Mouse (Mus musculus): ENCODE measurements around the gene Kdm1a. TPM values are rescaled to one million over a fixed set of nuclear protein-coding genes. Genes with fewer than 3 reads are reported as not detected.

The Kdm1a gene
- polyA plus RNA-seq, 1 experiment from 2014 or later, result 16.5 TPM

GRCm38 (mm10) chr4:136598268-136598876, 4.2 kb downstream of the Kdm1a start:
- no peak for ATAC-seq

DNA sequence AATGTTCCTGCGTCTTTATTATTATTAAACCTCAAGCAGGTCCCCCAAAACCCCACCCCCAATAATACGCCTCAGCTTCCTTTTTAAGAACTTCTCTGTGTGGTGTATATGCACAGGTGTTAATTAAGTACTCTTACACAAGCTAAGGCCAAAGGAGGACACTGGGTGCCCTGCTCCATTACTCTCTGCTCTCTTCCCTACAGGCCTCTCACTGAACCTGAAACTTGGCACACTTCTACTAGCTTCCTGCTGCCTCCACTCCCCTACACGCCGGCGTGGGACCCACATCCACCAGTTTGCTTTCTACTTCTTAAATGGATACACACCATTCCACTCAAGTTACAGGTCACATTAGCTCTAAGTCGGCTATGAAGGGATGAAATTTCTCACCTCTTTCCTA, 7.3 kb downstream of the Kdm1a start:
- no peak overlapping the region for H3K9ac ChIP-seq (ENCODE audit: low read depth, low read length)

More at GRCm38 (mm10) chr4:136598268-136598876, 4.2 kb downstream of the Kdm1a start:
- H3K27ac ChIP-seq (ENCODE audit: low read depth, low read length), result no peak overlapping the region
- no peak overlapping the region for H3K9ac ChIP-seq (ENCODE audit: low read depth, low read length)
- no peaks in the 10 kb centered on the region for H3K9me3 ChIP-seq (ENCODE audit: control insufficient read depth)
- no peak for TF ChIP-seq CTCF (IDR thresholded peaks at IDR 0.05; ENCODE audit: low read depth)
- 0 out of 2 replicates have a peak, but pooled peaks cover 5% of the 10 kb centered on the region for H3K4me1 ChIP-seq (replicated peaks; ENCODE audit: control insufficient read depth, insufficient read depth, low read length)
- no peak overlapping the region for H3K4me2 ChIP-seq (replicated peaks; ENCODE audit: low read depth)
- no peak overlapping the region for H3K4me3 ChIP-seq (ENCODE audit: low read depth, low read length)
- WGBS, result 73% methylated on average over 7 of the region's 7 CpGs
- no peaks in the 10 kb centered on the region for H3K27me3 ChIP-seq (replicated peaks; ENCODE audit: control insufficient read depth, insufficient read depth, low read length)
- H3K36me3 ChIP-seq (ENCODE audit: control insufficient read depth, insufficient read depth), result no peaks in the 10 kb centered on the region

DNA sequence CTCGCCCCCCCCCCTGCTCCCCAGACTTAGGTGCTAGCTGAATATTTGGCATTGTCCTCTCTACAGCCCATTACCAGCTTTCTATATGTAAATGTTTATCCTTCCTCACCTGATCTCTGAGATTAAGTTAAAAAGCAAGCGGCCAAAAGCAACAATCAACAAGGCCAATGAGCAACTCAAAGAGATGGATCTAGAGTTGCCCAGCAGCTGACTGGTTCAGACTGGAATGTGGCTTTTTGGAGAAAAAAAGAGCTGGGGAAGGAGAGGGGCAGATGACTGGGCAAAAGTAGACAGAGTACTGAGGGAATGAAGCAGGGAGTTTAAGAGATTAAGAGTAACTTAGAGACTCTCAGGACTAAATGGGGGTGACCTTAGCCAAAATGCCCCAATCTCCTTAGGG, 8.5 kb downstream of the Kdm1a start:
- no peak overlapping the region for H3K4me2 ChIP-seq (replicated peaks; ENCODE audit: low read depth)
- no peak overlapping the region for H3K9ac ChIP-seq (ENCODE audit: low read depth, low read length)
- H3K4me3 ChIP-seq (ENCODE audit: low read depth, low read length), result no peak overlapping the region
- H3K27ac ChIP-seq (ENCODE audit: low read depth, low read length), result no peak overlapping the region
- ATAC-seq, result no peak
- no peak for TF ChIP-seq CTCF (IDR thresholded peaks at IDR 0.05; ENCODE audit: low read depth)
- H3K27me3 ChIP-seq (replicated peaks; ENCODE audit: control insufficient read depth, insufficient read depth, low read length), result no peaks in the 10 kb centered on the region
- no peaks in the 10 kb centered on the region for H3K4me1 ChIP-seq (replicated peaks; ENCODE audit: control insufficient read depth, insufficient read depth, low read length)
- peaks cover 9% of the 10 kb centered on the region; the same call in 1 of the 2 replicates for H3K36me3 ChIP-seq (ENCODE audit: control insufficient read depth, insufficient read depth)
- H3K9me3 ChIP-seq (ENCODE audit: control insufficient read depth), result no peaks in the 10 kb centered on the region
- 81% methylated on average over 2 of the region's 2 CpGs for WGBS

More for the DNA sequence above, 7.3 kb downstream of the Kdm1a start:
- WGBS, result 75% methylated on average over 6 of the region's 6 CpGs
- Histone ChIP-seq H3K4me2 (replicated peaks; ENCODE audit: low read depth) (no peak overlapping the region), H3K4me1 (replicated peaks; ENCODE audit: control insufficient read depth, insufficient read depth, low read length) (no peaks in the 10 kb centered on the region), H3K9me3 (ENCODE audit: control insufficient read depth) (no peaks in the 10 kb centered on the region), H3K4me3 (ENCODE audit: low read depth, low read length) (no peak overlapping the region), H3K27ac (ENCODE audit: low read depth, low read length) (no peak overlapping the region), H3K27me3 (replicated peaks; ENCODE audit: control insufficient read depth, insufficient read depth, low read length) (no peaks in the 10 kb centered on the region), H3K36me3 (ENCODE audit: control insufficient read depth, insufficient read depth) (peaks cover 6% of the 10 kb centered on the region; the same call in 1 of the 2 replicates)
- ATAC-seq, result no peak
- no peak for TF ChIP-seq CTCF (IDR thresholded peaks at IDR 0.05; ENCODE audit: low read depth)

DNA sequence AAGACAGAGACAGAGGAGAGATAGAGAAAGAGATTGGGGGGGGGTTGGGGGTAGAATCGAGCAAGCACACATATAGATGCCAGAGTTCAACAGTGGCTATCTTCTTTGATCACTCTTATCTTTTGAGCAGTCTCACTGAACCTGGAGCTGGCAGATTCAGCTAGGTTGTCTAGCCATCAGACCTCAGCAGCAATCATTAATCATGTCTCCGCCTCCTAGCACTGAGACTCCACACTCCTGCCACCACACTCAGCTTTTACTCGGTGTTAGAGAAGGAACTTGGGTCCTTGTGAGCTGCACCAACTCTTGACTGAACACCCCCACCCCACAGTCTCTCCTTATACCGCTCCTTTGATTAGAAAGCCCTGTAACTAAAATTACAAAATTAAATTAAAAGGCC, 10.4 kb downstream of the Kdm1a start:
- H3K4me1 ChIP-seq (replicated peaks; ENCODE audit: control insufficient read depth, insufficient read depth, low read length), result no peaks in the 10 kb centered on the region
- no peak for ATAC-seq
- WGBS, result 34% methylated on average over 4 of the region's 4 CpGs

GRCm38 (mm10) chr4:136588003-136588402, 14.5 kb downstream of the Kdm1a start:
- H3K9ac ChIP-seq (ENCODE audit: low read depth, low read length), result no peak overlapping the region
- peaks cover 9% of the 10 kb centered on the region; the same call in 1 of the 2 replicates for H3K36me3 ChIP-seq (ENCODE audit: control insufficient read depth, insufficient read depth)
- H3K4me3 ChIP-seq (ENCODE audit: low read depth, low read length), result no peak overlapping the region
- H3K27ac ChIP-seq (ENCODE audit: low read depth, low read length), result no peak overlapping the region
- H3K4me2 ChIP-seq (replicated peaks; ENCODE audit: low read depth), result no peak overlapping the region
- no peak for ATAC-seq
- no peaks in the 10 kb centered on the region for H3K9me3 ChIP-seq (ENCODE audit: control insufficient read depth)
- TF ChIP-seq CTCF (IDR thresholded peaks at IDR 0.05; ENCODE audit: low read depth), result no peak
- H3K4me1 ChIP-seq (replicated peaks; ENCODE audit: control insufficient read depth, insufficient read depth, low read length), result no peaks in the 10 kb centered on the region
- no peaks in the 10 kb centered on the region for H3K27me3 ChIP-seq (replicated peaks; ENCODE audit: control insufficient read depth, insufficient read depth, low read length)
- WGBS, result 84% methylated on average over 4 of the region's 4 CpGs

More for the DNA sequence above, 10.4 kb downstream of the Kdm1a start:
- Histone ChIP-seq H3K36me3 (ENCODE audit: control insufficient read depth, insufficient read depth) (peaks cover 9% of the 10 kb centered on the region; the same call in 1 of the 2 replicates), H3K4me2 (replicated peaks; ENCODE audit: low read depth) (no peak overlapping the region), H3K9me3 (ENCODE audit: control insufficient read depth) (no peaks in the 10 kb centered on the region), H3K27ac (ENCODE audit: low read depth, low read length) (no peak overlapping the region), H3K27me3 (replicated peaks; ENCODE audit: control insufficient read depth, insufficient read depth, low read length) (no peaks in the 10 kb centered on the region), H3K4me3 (ENCODE audit: low read depth, low read length) (no peak overlapping the region), H3K9ac (ENCODE audit: low read depth, low read length) (no peak overlapping the region)
- TF ChIP-seq CTCF (IDR thresholded peaks at IDR 0.05; ENCODE audit: low read depth), result no peak

DNA sequence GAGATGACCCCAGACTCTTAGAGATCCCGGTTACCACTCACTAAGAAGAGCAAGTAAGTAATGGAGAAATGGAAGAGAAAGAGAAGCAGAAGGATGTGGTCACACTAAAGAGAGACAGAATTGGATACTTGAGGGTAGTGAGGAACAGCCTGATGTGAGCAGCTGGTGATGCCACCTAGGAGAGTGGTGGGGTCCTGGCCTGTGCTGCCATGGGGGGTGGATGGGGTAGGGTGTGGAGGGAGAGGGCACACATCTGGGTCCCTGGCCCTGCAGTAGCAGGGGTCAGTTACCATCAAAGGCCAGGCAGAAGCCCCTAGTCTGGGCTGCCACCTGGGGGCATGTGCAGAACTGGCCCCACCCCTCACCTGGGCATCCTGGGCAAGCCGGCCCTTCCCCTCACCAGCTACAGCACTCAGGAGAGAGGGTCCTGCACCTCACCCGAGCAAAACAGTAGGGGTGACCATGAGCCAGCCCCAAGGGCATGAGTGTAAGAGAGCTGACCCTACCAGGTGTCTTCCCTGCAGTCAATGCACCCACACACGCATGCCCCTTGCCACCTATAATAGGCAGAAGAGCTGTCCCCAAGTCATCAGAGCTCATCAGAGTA, 15.2 kb downstream of the Kdm1a start:
- H3K9ac ChIP-seq (ENCODE audit: low read depth, low read length), result no peak overlapping the region
- no peaks in the 10 kb centered on the region for H3K27me3 ChIP-seq (replicated peaks; ENCODE audit: control insufficient read depth, insufficient read depth, low read length)
- H3K4me1 ChIP-seq (replicated peaks; ENCODE audit: control insufficient read depth, insufficient read depth, low read length), result no peaks in the 10 kb centered on the region
- H3K36me3 ChIP-seq (ENCODE audit: control insufficient read depth, insufficient read depth), result peaks cover 9% of the 10 kb centered on the region; the same call in 1 of the 2 replicates
- 91% methylated on average over 4 of the region's 4 CpGs for WGBS
- no peak for TF ChIP-seq CTCF (IDR thresholded peaks at IDR 0.05; ENCODE audit: low read depth)
- H3K27ac ChIP-seq (ENCODE audit: low read depth, low read length), result no peak overlapping the region
- H3K4me3 ChIP-seq (ENCODE audit: low read depth, low read length), result no peak overlapping the region
- no peak overlapping the region for H3K4me2 ChIP-seq (replicated peaks; ENCODE audit: low read depth)
- no peaks in the 10 kb centered on the region for H3K9me3 ChIP-seq (ENCODE audit: control insufficient read depth)
- ATAC-seq, result no peak

Measured in intestine, postnatal 0 days (tissue).